Mouse (Mus musculus): ENCODE data around the gene Gimap8.

- TF ChIP-seq CTCF (IDR thresholded peaks at IDR 0.05) (no peak), EP300 (IDR thresholded peaks at IDR 0.05) (no peak)
Observed at GRCm38 (mm10) chr6:48602080-48602741, 44.8 kb upstream of the Gimap8 start.

Measured in lung, postnatal 0 days (tissue).